Mouse (Mus musculus) midbrain, postnatal 0 days (tissue): ENCODE results near the gene Preb. TPM values are rescaled to one million over a fixed set of nuclear protein-coding genes. Genes with fewer than 3 reads are reported as not detected.
A peak's percentile ranks its signal among the peaks of the same experiment; 100 is the strongest.

Experiments used
- ATAC-seq: fragments of 200-750 bp; cut with Nextera tagmentation; 2 replicates; pipeline ENCODE4 v1.8.0; 2017; ENCODE audit warnings: moderate number of reproducible peaks, mild to moderate bottlenecking, moderate TSS enrichment, moderate library complexity; ENCODE audit not compliant: low FRiP score
- DNase-seq: peaks from one replicate; pipeline ENCODE4 v3.0.0-alpha.2; 2015; ENCODE audit warnings: low spot score
- H3K27ac ChIP-seq: fragments of 300-500 bp; sonication (generic); 2 replicates; pipeline ENCODE4 v1.5.1; 2014; ENCODE audit warnings: low read depth, mild to moderate bottlenecking, low read length, mixed read lengths
- H3K27me3 ChIP-seq: fragments of 300-500 bp; sonication (generic); 2 replicates; pipeline ENCODE4 v1.6.1; 2014; ENCODE audit warnings: low read length, control low read depth, mixed read lengths; ENCODE audit not compliant: insufficient read depth
- H3K36me3 ChIP-seq: fragments of 300-500 bp; sonication (generic); 2 replicates; pipeline ENCODE4 v1.6.1; 2014; ENCODE audit warnings: low read length, control low read depth, mixed read lengths; ENCODE audit not compliant: insufficient read depth
- H3K4me1 ChIP-seq: fragments of 300-500 bp; sonication (generic); 2 replicates; pipeline ENCODE4 v1.6.1; 2014; ENCODE audit warnings: mild to moderate bottlenecking, control low read depth, antibody characterized with exemption, low read length, mixed read lengths; ENCODE audit not compliant: insufficient read depth
- H3K4me2 ChIP-seq: fragments of 300-500 bp; sonication (generic); 2 replicates; pipeline ENCODE4 v1.6.1; 2014; ENCODE audit warnings: low read depth, mild to moderate bottlenecking, low read length, mixed read lengths; ENCODE audit not compliant: poor library complexity, severe bottlenecking
- H3K4me3 ChIP-seq: fragments of 300-500 bp; sonication (generic); 2 replicates; pipeline ENCODE4 v1.5.1; 2014; ENCODE audit warnings: low read depth, mild to moderate bottlenecking, low read length, moderate library complexity
- H3K9ac ChIP-seq: fragments of 300-500 bp; sonication (generic); replicated peaks from 2 replicates; pipeline ENCODE4 v1.6.1; 2014; ENCODE audit warnings: mild to moderate bottlenecking, low read length, moderate library complexity, mixed read lengths; ENCODE audit not compliant: poor library complexity, severe bottlenecking
- H3K9me3 ChIP-seq: fragments of 300-500 bp; sonication (generic); 2 replicates; pipeline ENCODE4 v1.6.1; 2016; ENCODE audit warnings: low read length, control low read depth
- CTCF ChIP-seq: IDR thresholded peaks from 2 replicates; pipeline ENCODE4 v1.5.1; 2016; ENCODE audit warnings: antibody characterized with exemption, mild to moderate bottlenecking
- WGBS: fragments of 180-500 bp; shearing (Covaris S2); extraction: QIAGEN DNeasy Blood & Tissue Kit; methylation state at CpG from one replicate; pipeline ENCODE4 v1.1.7; 2014; 5-methylcytosine and 5-hydroxymethylcytosine counted together
- polyA plus RNA-seq: library from polyadenylated mRNA; unstranded; fragments of >200 nt; fragmentation: Nextera tagmentation; extraction: Ambion mirVana; gene quantifications from 2 replicates; pipeline ENCODE4 v1.2.1, GENCODE M21; 2015
- total RNA-seq: library from RNA; depleted of rRNA; stranded (reverse); fragments of >200 nt; gene quantifications from 2 replicates; pipeline ENCODE4 v1.2.3, GENCODE M21; 2014

Gene Preb
- total and polyA plus RNA-seq, 2 experiments from 2014 or later: 37.7 to 89.6 TPM

DNA sequence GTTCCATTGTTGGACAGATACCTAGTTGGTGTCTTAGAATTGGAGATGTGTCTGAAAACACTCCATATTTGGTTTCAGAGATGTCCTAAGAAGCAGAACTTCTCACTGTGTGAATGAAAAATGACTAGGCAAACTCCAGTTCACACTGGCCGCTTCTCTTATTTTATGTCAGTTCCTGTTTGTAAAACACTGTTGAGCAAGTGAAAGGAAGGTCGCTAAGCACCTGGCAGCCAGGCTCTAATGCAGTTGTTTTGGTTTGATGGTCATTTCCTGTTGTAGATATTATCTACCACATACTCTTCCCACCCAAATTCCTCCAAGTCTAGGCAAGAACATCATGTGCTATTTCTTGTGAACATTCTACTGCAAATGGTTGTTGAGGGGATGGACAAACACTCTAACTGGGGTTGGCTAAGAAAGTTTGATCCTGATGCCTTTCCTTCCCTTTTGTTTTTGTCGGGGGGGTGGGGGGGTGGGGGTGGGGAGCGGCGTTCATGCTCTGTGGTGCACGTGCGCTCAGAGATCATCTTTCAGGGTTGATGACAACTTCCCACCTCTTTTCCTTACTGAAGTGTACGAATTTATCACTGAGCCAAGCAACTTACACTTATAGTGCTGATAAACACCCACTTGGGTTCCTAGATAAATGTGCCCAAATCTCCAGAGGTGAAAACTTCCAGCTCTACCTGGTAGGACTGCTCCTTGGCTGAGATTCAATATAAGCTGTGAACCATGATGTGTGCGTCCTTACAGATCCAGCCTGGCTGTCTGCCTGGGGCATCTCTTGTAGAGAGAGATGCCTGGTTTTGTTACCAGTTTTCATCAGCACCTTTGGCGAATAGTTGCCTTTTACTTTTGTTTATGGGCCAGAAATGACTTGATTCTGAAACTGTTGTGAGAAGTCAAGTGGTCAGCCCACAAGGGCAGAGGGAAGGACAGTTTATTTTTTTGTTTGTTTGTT is 1.7 kb upstream of the Preb start:
- Histone ChIP-seq H3K27me3 (no peaks in the 10 kb centered on the region; the same call in 1 of the 2 replicates), H3K27ac (no peak overlapping the region), H3K9me3 (no peaks in the 10 kb centered on the region), H3K4me3 (no peak overlapping the region), H3K36me3 (peaks cover 11% of the 10 kb centered on the region), H3K4me1 (peaks cover 17% of the 10 kb centered on the region; the same call in 1 of the 2 replicates), H3K4me2 (no peak overlapping the region), H3K9ac (no peak overlapping the region)
- ATAC-seq: no peak
- no peak for DNase-seq
- WGBS: 79% methylated on average over 10 of the region's 10 CpGs
- no peak for TF ChIP-seq CTCF

DNA sequence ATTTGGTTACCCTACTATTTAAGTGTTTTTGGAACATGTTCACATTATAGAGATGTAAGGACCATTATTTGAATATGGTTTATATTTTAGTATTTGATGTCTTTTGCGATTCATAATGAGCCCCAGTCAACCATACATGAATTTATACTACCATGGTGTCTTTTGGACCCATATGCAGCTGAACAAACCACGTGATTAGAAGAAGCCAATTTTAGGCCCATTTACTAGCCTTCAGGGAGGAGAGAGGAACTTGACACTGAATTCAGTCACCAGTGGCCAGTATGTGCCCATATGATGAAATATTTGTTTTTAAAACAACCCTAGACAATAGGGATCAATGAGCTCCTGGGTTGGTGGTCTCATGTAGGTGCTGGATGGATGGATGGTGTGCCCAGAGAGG is 653 bp upstream of the Preb start:
- no peak for ATAC-seq
- 91% methylated on average over 2 of the region's 2 CpGs for whole genome bisulfite sequencing
- Histone ChIP-seq H3K4me1 (peaks cover 17% of the 10 kb centered on the region; the same call in 1 of the 2 replicates), H3K9me3 (no peaks in the 10 kb centered on the region), H3K4me3 (peak overlapping the region; percentile 84; the same call in 1 of the 2 replicates), H3K9ac (no peak overlapping the region), H3K36me3 (peaks cover 14% of the 10 kb centered on the region), H3K4me2 (peak overlapping the region; percentile 50), H3K27me3 (no peaks in the 10 kb centered on the region; the same call in 1 of the 2 replicates), H3K27ac (peak overlapping the region; percentile 89; the same call in 1 of the 2 replicates)
- TF ChIP-seq CTCF: no peak
- DNase-seq: no peak

DNA sequence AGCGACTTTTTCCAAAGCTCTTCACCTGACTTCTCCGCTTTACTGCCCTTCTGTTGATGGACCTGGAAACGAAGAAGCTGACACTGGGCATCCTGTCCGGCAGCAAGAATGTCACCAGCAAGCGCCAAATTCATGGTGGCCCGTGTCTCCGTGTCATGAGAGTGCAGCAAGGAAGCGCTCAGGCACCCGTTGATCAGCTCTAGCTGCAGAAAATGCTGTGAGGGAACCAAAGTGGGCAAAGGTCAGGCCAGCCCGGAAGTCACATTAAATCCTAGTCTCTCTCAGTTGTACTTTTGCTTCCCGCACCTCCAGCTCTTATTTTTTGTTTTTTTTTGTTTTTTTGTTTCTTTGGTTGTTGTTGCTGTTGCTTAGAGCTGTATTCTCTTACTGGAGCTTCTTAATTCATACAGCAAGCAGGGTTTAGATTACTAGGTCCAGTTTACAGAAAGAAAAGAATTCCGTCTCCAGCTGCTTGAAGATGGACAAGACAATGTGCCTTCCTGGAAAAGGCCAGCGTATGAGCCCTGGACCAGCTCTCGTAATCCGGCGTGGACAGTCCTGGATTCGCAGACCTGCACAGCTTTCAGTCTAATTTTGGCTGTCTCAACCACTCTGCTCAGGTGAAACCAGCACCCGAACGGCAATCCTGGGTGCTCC is 835 bp downstream of the Preb start:
- ATAC-seq (peak; percentile 19), DNase-seq (no peak)
- H3K9ac ChIP-seq: peak overlapping the region; percentile 89
- peak overlapping the region; percentile 82 for H3K4me2 ChIP-seq
- peaks cover 29% of the 10 kb centered on the region for H3K36me3 ChIP-seq
- WGBS: 37% methylated on average over 19 of the region's 19 CpGs
- peaks cover 17% of the 10 kb centered on the region; the same call in 1 of the 2 replicates for H3K4me1 ChIP-seq
- no peaks in the 10 kb centered on the region for H3K9me3 ChIP-seq
- H3K4me3 ChIP-seq: peak overlapping the region; percentile 84
- no peaks in the 10 kb centered on the region; the same call in 1 of the 2 replicates for H3K27me3 ChIP-seq
- peak overlapping the region; percentile 89 for H3K27ac ChIP-seq
- TF ChIP-seq CTCF: no peak

DNA sequence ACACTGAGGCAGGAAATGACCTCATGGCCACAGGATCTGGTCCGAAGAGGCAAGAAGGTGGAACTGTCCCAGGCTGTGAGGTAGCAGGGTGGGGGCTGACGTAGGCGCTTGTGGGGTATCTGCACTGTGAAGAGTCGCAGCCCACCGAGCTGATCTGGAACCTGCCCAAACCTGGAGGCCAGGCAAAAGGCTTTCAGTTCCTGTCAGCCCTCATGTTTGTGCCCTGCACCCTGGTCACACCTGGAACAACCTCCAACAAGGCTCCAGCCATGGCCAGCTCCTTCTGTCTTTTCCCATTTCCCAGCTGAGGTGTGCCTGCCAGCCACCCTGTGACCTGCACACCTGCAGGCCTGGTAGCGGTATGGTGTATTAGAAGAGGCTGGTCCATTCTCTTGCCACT is 2.3 kb downstream of the Preb start:
- ATAC-seq (no peak), DNase-seq (no peak)
- Histone ChIP-seq H3K4me1 (peaks cover 17% of the 10 kb centered on the region; the same call in 1 of the 2 replicates), H3K36me3 (peaks cover 43% of the 10 kb centered on the region), H3K9me3 (no peaks in the 10 kb centered on the region), H3K4me2 (no peak overlapping the region), H3K4me3 (no peak overlapping the region), H3K27ac (no peak overlapping the region), H3K9ac (0 out of 2 replicates have a peak overlapping the region, but pooled peaks have one; percentile 19), H3K27me3 (no peaks in the 10 kb centered on the region; the same call in 1 of the 2 replicates)
- TF ChIP-seq CTCF: no peak
- WGBS: 93% methylated on average over 6 of the region's 6 CpGs

DNA sequence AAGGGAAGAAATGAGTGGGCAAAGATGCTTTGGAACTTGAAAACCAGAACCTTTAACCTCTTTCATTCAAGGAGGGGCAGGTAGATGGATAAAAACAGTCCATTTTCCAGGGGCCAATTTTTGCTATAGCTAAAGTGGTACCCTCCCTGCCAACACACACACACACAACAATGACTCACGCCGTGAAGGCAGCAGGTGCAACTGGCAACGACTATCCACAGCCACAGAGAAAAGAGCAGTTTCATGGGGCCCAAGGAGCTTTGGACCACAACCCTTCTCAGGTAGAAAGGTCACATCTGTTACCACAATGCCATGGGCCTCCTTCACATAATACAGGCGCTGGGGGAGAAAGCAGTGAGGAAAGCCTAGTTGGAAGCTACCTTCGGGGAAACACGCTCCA is 4.4 kb downstream of the Preb start:
- Histone ChIP-seq H3K4me2 (no peak overlapping the region), H3K27me3 (no peaks in the 10 kb centered on the region), H3K4me3 (no peak overlapping the region), H3K27ac (no peak overlapping the region), H3K36me3 (peaks cover 50% of the 10 kb centered on the region), H3K4me1 (peaks cover 17% of the 10 kb centered on the region; the same call in 1 of the 2 replicates), H3K9ac (no peak overlapping the region), H3K9me3 (no peaks in the 10 kb centered on the region)
- DNase-seq (no peak), ATAC-seq (no peak)
- WGBS: 97% methylated on average over 6 of the region's 6 CpGs
- TF ChIP-seq CTCF: no peak
